Comparison of ENCODE assay signal across 10 mouse cellular contexts in genomic region chr13:56449239-56450030, GRCm38 (mm10). TPM values are rescaled to one million over a fixed set of nuclear protein-coding genes. Genes with fewer than 3 reads are reported as not detected.
DNase-seq lines count a peak whose midpoint lies in the region; ATAC-seq and TF ChIP-seq lines count a peak whose summit lies in the region.
"Had no signal": no experiment of that assay in that cellular context is flagged by ENCODE, and none has a peak within 500 bp of the region (broad histone marks: within the 10 kb centered on the region; RNA-seq: fewer than 3 reads in every experiment).

No protein-coding gene starts in this region.

- no peak for DNase-seq in cerebellum, adult 11-12 months
- DNase-seq in liver, adult 2 months (ENCODE audit: extremely low read depth, low read depth, low spot score) = peak; percentile 85
- no peak for DNase-seq in liver
- DNase-seq in cerebellum, adult 2 months = peak; percentile 53 to 64
- peak; percentile 59 for DNase-seq in kidney, postnatal 14 days
- DNase-seq in heart, adult 9 months (ENCODE audit: low spot score in 2 of 2) = no peak

- TF ChIP-seq CTCF in liver, adult 2 months (IDR thresholded peaks at IDR 0.05; ENCODE audit: low read depth, low read length) = no peak
- no peak for TF ChIP-seq CTCF in cerebellum, adult 2 months (IDR thresholded peaks at IDR 0.05; ENCODE audit: borderline replicate concordance, insufficient read depth, low read depth, low read length)

- H3K4me2 ChIP-seq in heart, embryonic 11.5 days = no peak overlapping the region
- H3K4me2 ChIP-seq: limb, embryonic 12.5 days; midbrain, embryonic 11.5 days had no signal

- H3K9ac ChIP-seq in liver, adult 2 months (ENCODE audit: low read depth, low read length) = no peak overlapping the region
- no peak overlapping the region for H3K9ac ChIP-seq in heart, embryonic 11.5 days (ENCODE audit: low read depth, low read length)
- H3K9ac ChIP-seq: limb, embryonic 12.5 days had no signal

- no peaks in the 10 kb centered on the region for H3K27me3 ChIP-seq in liver, adult 2 months (ENCODE audit: control insufficient read depth, insufficient read depth, low read length)
- no peaks in the 10 kb centered on the region for H3K27me3 ChIP-seq in cerebellum, adult 2 months (ENCODE audit: control insufficient read depth, insufficient read depth, low read length)
- H3K27me3 ChIP-seq in heart, embryonic 11.5 days (ENCODE audit: control insufficient read depth, insufficient read depth, low read length) = no peaks in the 10 kb centered on the region

- H3K79me2 ChIP-seq in liver, adult 2 months (ENCODE audit: control insufficient read depth, insufficient read depth, low read length) = no peaks in the 10 kb centered on the region

- 45% methylated on average over 10 of the region's 10 CpGs for WGBS in liver, adult 2 months
- WGBS in cerebellum, adult 2 months = 16% methylated on average over 10 of the region's 10 CpGs
- 72% methylated on average over 10 of the region's 10 CpGs for WGBS in heart, embryonic 11.5 days (ENCODE audit: insufficient replicate concordance)

- H3K4me1 ChIP-seq in liver, adult 2 months (ENCODE audit: control insufficient read depth, insufficient read depth, low read length) = peaks cover 14% of the 10 kb centered on the region
- H3K4me1 ChIP-seq in cerebellum, adult 2 months (ENCODE audit: control insufficient read depth, insufficient read depth, low read length) = peaks cover 13% of the 10 kb centered on the region
- H3K4me1 ChIP-seq in heart, embryonic 11.5 days (ENCODE audit: control insufficient read depth, insufficient read depth, low read length) = no peaks in the 10 kb centered on the region
- H3K4me1 ChIP-seq: limb, embryonic 12.5 days had no signal

- H3K9me3 ChIP-seq in heart, embryonic 11.5 days (replicated peaks; ENCODE audit: control insufficient read depth, low read length) = no peaks in the 10 kb centered on the region
- H3K9me3 ChIP-seq: limb, embryonic 12.5 days had no signal

- H3K27ac ChIP-seq in liver, adult 2 months (replicated peaks; ENCODE audit: insufficient read depth, low read depth, low read length) = no peak overlapping the region
- no peak overlapping the region for H3K27ac ChIP-seq in cerebellum, adult 2 months (ENCODE audit: insufficient read depth, low read length)
- no peak overlapping the region for H3K27ac ChIP-seq in heart, embryonic 11.5 days (ENCODE audit: low read depth, low read length)
- H3K27ac ChIP-seq: limb, embryonic 12.5 days had no signal

- H3K4me3 ChIP-seq in liver, adult 2 months (ENCODE audit: insufficient read depth, low read depth, low read length) = no peak overlapping the region
- H3K4me3 ChIP-seq in cerebellum, adult 2 months (replicated peaks; ENCODE audit: insufficient read depth, low read depth, low read length) = no peak overlapping the region
- H3K4me3 ChIP-seq in heart, embryonic 11.5 days (ENCODE audit: low read depth, low read length) = no peak overlapping the region
- H3K4me3 ChIP-seq: limb, embryonic 12.5 days had no signal

- H3K36me3 ChIP-seq in liver, adult 2 months (ENCODE audit: control insufficient read depth, insufficient read depth, low read length) = no peaks in the 10 kb centered on the region
- no peaks in the 10 kb centered on the region for H3K36me3 ChIP-seq in heart, embryonic 11.5 days (ENCODE audit: control insufficient read depth, insufficient read depth, low read length)
- H3K36me3 ChIP-seq: limb, embryonic 12.5 days had no signal

- TF ChIP-seq POLR2A in liver, adult 2 months (IDR thresholded peaks at IDR 0.05; ENCODE audit: extremely low read depth, insufficient read depth, low read length) = no peak
- TF ChIP-seq POLR2A in cerebellum, adult 2 months (IDR thresholded peaks at IDR 0.05; ENCODE audit: borderline replicate concordance, insufficient read depth, low read length) = no peak

- 0 out of 2 replicates have a peak, but pooled peaks have one; percentile 22 for ATAC-seq in cerebellum, adult (ENCODE audit: insufficient number of reproducible peaks, low FRiP score, low TSS enrichment)
- ATAC-seq in heart, embryonic 11.5 days (replicated peaks; ENCODE audit: insufficient number of reproducible peaks, low FRiP score, low TSS enrichment) = no peak

RNA-seq across cellular contexts. Expression of gene Slc25a48, which starts 11.3 kb away (rescaled TPM):
- total RNA-seq in liver, adult 2 months (2014; rRNA removed) = 3.7 and 5.7 TPM in 2 replicates
- 5.4 and 8.7 TPM in 2 replicates for polyA plus RNA-seq in liver, adult 2 months (2012; rRNA removed)
- polyA plus RNA-seq in cerebellum, adult 2 months (2012; rRNA removed) = 0.11 and 0.34 TPM in 2 replicates
- 0.04 TPM in 1 of 2 replicates, not detected in the other for polyA plus RNA-seq in heart, embryonic 11.5 days (2014; fragmentation: Nextera tagmentation; extraction: Ambion mirVana)
- polyA plus RNA-seq: midbrain, embryonic 11.5 days had no signal

RNA-seq across cellular contexts. Expression of gene Gm3045, which starts 23.0 kb away (rescaled TPM):
- total RNA-seq in liver, adult 2 months (2014; rRNA removed) = not detected in 2 replicates
- polyA plus RNA-seq in liver, adult 2 months (2012; rRNA removed) = not detected in 2 replicates
- not detected in 2 replicates for polyA plus RNA-seq in cerebellum, adult 2 months (2012; rRNA removed)
- not detected in 2 replicates for polyA plus RNA-seq in heart, embryonic 11.5 days (2014; fragmentation: Nextera tagmentation; extraction: Ambion mirVana)
- polyA plus RNA-seq: limb, embryonic 12.5 days; midbrain, embryonic 11.5 days had no signal

RNA-seq across cellular contexts. Expression of gene Il9, which starts 32.6 kb away (rescaled TPM):
- not detected in 2 replicates for total RNA-seq in liver, adult 2 months (2014; rRNA removed)
- polyA plus RNA-seq in liver, adult 2 months (2012; rRNA removed) = not detected in 2 replicates
- not detected in 2 replicates for polyA plus RNA-seq in cerebellum, adult 2 months (2012; rRNA removed)
- not detected in 2 replicates for polyA plus RNA-seq in heart, embryonic 11.5 days (2014; fragmentation: Nextera tagmentation; extraction: Ambion mirVana)
- polyA plus RNA-seq: limb, embryonic 12.5 days; midbrain, embryonic 11.5 days had no signal

Comparison
In these comparisons a context has a peak if more than half of its experiments do, and no peak if none do; other contexts are left out.
1. DNase-seq: peak in liver, adult 2 months (single experiment), cerebellum, adult 2 months (2 of 2) and kidney, postnatal 14 days (single experiment); none in cerebellum, adult 11-12 months (single experiment), liver (single experiment) and heart, adult 9 months (0 of 2).